Comparison of ENCODE assay signal across 13 mouse cellular contexts in genomic region chr1:38807121-38807520, GRCm38 (mm10). TPM values are rescaled to one million over a fixed set of nuclear protein-coding genes. Genes with fewer than 3 reads are reported as not detected.
"Had no signal": no experiment of that assay in that cellular context is flagged by ENCODE, and none has a peak within 500 bp of the region (broad histone marks: within the 10 kb centered on the region; RNA-seq: fewer than 3 reads in every experiment).

No protein-coding gene starts in this region.

- ATAC-seq: liver, postnatal 0 days; lung, postnatal 0 days; midbrain, embryonic 13.5 days; midbrain, embryonic 16.5 days had no signal

- DNase-seq: kidney, postnatal 25 days; layer of hippocampus, adult 9-11 months; liver, postnatal 0 days; lung, embryonic 14.5 days; retina, postnatal 1 day; thymus, adult 2 months; thymus, postnatal 14 days; thymus, postnatal 4 days had no signal

RNA-seq across cellular contexts. Expression of gene Lonrf2, which starts 29.4 kb away (rescaled TPM):
- total RNA-seq: monocyte, adult 5-6 weeks; neutrophil, adult 5-6 weeks had no signal
